ENCODE assay signal across 14 mouse cellular contexts in the genomic region with DNA sequence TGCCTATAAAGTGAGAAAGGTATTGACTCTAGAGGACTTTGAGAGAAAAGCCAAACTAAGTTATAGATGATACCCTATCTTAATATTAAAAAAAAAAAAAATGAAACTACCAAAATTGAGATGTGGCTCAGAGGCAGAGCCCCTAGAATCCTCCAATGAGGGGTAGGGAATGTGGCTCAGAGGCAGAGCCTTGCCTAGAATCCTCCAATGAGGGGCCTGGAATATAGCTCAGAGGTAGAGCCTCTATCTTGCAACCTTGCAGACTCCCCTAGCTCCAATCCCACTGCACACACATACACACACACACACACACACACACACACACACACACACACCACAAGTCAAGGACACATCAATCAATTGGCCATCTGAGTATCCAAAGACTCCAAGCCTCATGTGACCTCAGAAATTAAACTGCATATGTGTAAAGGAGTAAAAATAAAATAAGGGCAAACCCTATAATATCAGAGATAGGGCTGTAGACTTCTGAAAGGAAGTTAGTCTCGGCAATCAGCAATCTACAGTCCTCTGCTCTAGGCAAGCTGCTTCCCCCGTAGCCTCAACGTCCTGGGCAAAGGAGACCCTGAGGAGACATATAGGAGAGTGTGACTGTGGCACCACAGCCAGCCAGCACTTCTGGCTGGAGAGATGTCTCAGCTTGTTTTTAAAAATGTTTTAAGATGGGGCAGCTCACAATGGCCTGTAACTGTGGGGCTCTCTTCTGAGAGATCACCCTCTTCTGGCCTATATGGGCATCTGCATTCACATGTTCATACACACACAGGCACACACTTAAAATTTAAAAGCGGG. TPM values are rescaled to one million over a fixed set of nuclear protein-coding genes. Genes with fewer than 3 reads are reported as not detected.
DNase-seq lines count a peak whose midpoint lies in the region; ATAC-seq and TF ChIP-seq lines count a peak whose summit lies in the region.
"Had no signal": no experiment of that assay in that cellular context is flagged by ENCODE, and none has a peak within 500 bp of the region (broad histone marks: within the 10 kb centered on the region; RNA-seq: fewer than 3 reads in every experiment).

No protein-coding gene starts in this region.

- WGBS in liver, embryonic 11.5 days: 49% methylated on average over 4 of the region's 4 CpGs

- peaks cover 10% of the 10 kb centered on the region for H3K4me1 ChIP-seq in liver, embryonic 11.5 days (replicated peaks; ENCODE audit: control insufficient read depth, insufficient read depth, low read length)
- peaks cover 2 to 15% of the 10 kb centered on the region in 2 experiments for H3K4me1 ChIP-seq in ES-E14 (ENCODE audit: control insufficient read depth in 2 of 2, insufficient read depth in 2 of 2, low read length in 2 of 2, poor library complexity in 1 of 2)
- peaks cover 89% of the 10 kb centered on the region for H3K4me1 ChIP-seq in megakaryocyte, embryonic 14.5 days

- in situ Hi-C loops in ES-E14 (cut with MboI; ENCODE audit: low sequenced_read_pairs in 2 of 2, unreplicated experiment in 2 of 2): no loop called here

- no peak for DNase-seq in liver, embryonic 11.5 days (ENCODE audit: low spot score)
- DNase-seq in liver: no peak
- DNase-seq in ES-E14 (ENCODE audit: low read depth, low spot score): no peak
- DNase-seq in spleen, postnatal 4 days (ENCODE audit: low spot score in 2 of 2): no peak
- DNase-seq in adrenal gland, postnatal 36 days: no peak
- DNase-seq: cerebellum, adult 2 months had no signal

- H3K27me3 ChIP-seq in liver, embryonic 11.5 days (replicated peaks; ENCODE audit: control insufficient read depth, insufficient read depth, low read length): no peaks in the 10 kb centered on the region
- H3K27me3 ChIP-seq in megakaryocyte, embryonic 14.5 days (replicated peaks): no peaks in the 10 kb centered on the region
- H3K27me3 ChIP-seq: forebrain, embryonic 15.5 days; heart, embryonic 13.5 days; hindbrain, embryonic 15.5 days; neural tube, embryonic 13.5 days had no signal

- peak overlapping the region; percentile 0; the same call in 1 of the 2 replicates for H3K27ac ChIP-seq in liver, embryonic 11.5 days (ENCODE audit: low read depth, low read length)
- peak overlapping the region; percentile 34; the same call in 1 of the 2 replicates for H3K27ac ChIP-seq in ES-E14 (ENCODE audit: insufficient read depth, low read depth, low read length, poor library complexity, severe bottlenecking)
- H3K27ac ChIP-seq: forebrain, embryonic 15.5 days; heart, embryonic 13.5 days; hindbrain, embryonic 15.5 days; neural tube, embryonic 13.5 days had no signal

- no peak overlapping the region for H3K4me2 ChIP-seq in liver, embryonic 11.5 days
- H3K4me2 ChIP-seq: forebrain, embryonic 15.5 days; heart, embryonic 13.5 days; hindbrain, embryonic 15.5 days; neural tube, embryonic 13.5 days had no signal

- H3K36me3 ChIP-seq in liver, embryonic 11.5 days (ENCODE audit: control insufficient read depth, insufficient read depth, low read length): no peaks in the 10 kb centered on the region
- no peaks in the 10 kb centered on the region for H3K36me3 ChIP-seq in ES-E14 (ENCODE audit: control insufficient read depth, insufficient read depth, low read length, poor library complexity, severe bottlenecking)
- H3K36me3 ChIP-seq in megakaryocyte, embryonic 14.5 days (replicated peaks; ENCODE audit: low read length): peaks cover 28% of the 10 kb centered on the region
- H3K36me3 ChIP-seq: forebrain, embryonic 15.5 days; hindbrain, embryonic 15.5 days; neural tube, embryonic 13.5 days had no signal

- ATAC-seq in liver, embryonic 11.5 days (replicated peaks; ENCODE audit: low FRiP score): peak; percentile 12; the same call in 1 of the 2 replicates
- peak; percentile 46; the same call in 1 of the 2 replicates for ATAC-seq in erythroblast, adult 5-6 weeks (replicated peaks; ENCODE audit: low FRiP score, poor library complexity, severe bottlenecking)
- ATAC-seq: forebrain, embryonic 15.5 days had no signal

- H3K4me3 ChIP-seq in liver, embryonic 11.5 days (ENCODE audit: low read depth, low read length): no peak overlapping the region
- no peak overlapping the region for H3K4me3 ChIP-seq in ES-E14 (ENCODE audit: insufficient read depth in 1 of 2, low read depth in 1 of 2, low read length in 2 of 2, poor library complexity in 1 of 2, severe bottlenecking in 1 of 2)
- H3K4me3 ChIP-seq in megakaryocyte, embryonic 14.5 days (replicated peaks): peak overlapping the region; percentile 35
- H3K4me3 ChIP-seq: erythroblast, embryonic 14.5 days; forebrain, embryonic 15.5 days; heart, embryonic 13.5 days; hindbrain, embryonic 15.5 days; neural tube, embryonic 13.5 days had no signal

- no peaks in the 10 kb centered on the region for H3K9me3 ChIP-seq in liver, embryonic 11.5 days (ENCODE audit: control insufficient read depth, low read length)
- no peaks in the 10 kb centered on the region for H3K9me3 ChIP-seq in ES-E14 (ENCODE audit: control insufficient read depth, insufficient read depth, low read depth, low read length)
- no peaks in the 10 kb centered on the region for H3K9me3 ChIP-seq in megakaryocyte, embryonic 14.5 days
- H3K9me3 ChIP-seq: forebrain, embryonic 15.5 days; G1E; heart, embryonic 13.5 days; hindbrain, embryonic 15.5 days; neural tube, embryonic 13.5 days had no signal

- H3K9ac ChIP-seq in liver, embryonic 11.5 days (ENCODE audit: low read depth, low read length): no peak overlapping the region; the same call in 1 of the 2 replicates
- H3K9ac ChIP-seq in ES-E14 (ENCODE audit: insufficient read depth, low read depth, low read length, poor library complexity, severe bottlenecking): peak overlapping the region; percentile 30; the same call in 1 of the 2 replicates
- H3K9ac ChIP-seq: forebrain, embryonic 15.5 days; heart, embryonic 13.5 days; hindbrain, embryonic 15.5 days; neural tube, embryonic 13.5 days had no signal

TF ChIP-seq in ES-E14, 5 proteins besides CTCF, POLR2A, EP300 and RAD21:
- TF ChIP-seq ZC3H11A (IDR thresholded peaks at IDR 0.05; ENCODE audit: borderline replicate concordance, low read depth, low read length) (no peak), HCFC1 (IDR thresholded peaks at IDR 0.05; ENCODE audit: borderline replicate concordance, insufficient read depth, low read length) (no peak), ZNF384 (IDR thresholded peaks at IDR 0.05; ENCODE audit: low read depth, low read length) (no peak), MAFK (IDR thresholded peaks at IDR 0.05; ENCODE audit: insufficient read depth, low read depth, low read length) (no peak), CHD2 (IDR thresholded peaks at IDR 0.05; ENCODE audit: low read depth, low read length) (no peak)

RNA-seq across cellular contexts. Expression of a gene that starts 4.9 kb away (rescaled TPM):
- 12.0 and 12.4 TPM in 2 replicates for polyA plus RNA-seq in liver, embryonic 11.5 days (2014; fragmentation: Nextera tagmentation; extraction: Ambion mirVana)
- total RNA-seq in ES-E14 (2012; rRNA removed): 9.8 and 11.4 TPM in 2 replicates
- 1.3 and 5.2 TPM in 2 replicates for total RNA-seq in erythroblast, adult 5-6 weeks (2015; ENCODE audit: low replicate concordance)
- total RNA-seq in erythroblast, adult 5-6 weeks (2017; ENCODE audit: low replicate concordance): 0.34 and 7.0 TPM in 2 replicates
- 91.5 and 106 TPM in 2 replicates for polyA plus RNA-seq in megakaryocyte, embryonic 14.5 days (2012; ENCODE audit: insufficient read depth, low replicate concordance)
- total RNA-seq in adrenal gland, postnatal 36 days (2021): 10 to 100 TPM; 18.1 to 20.5 TPM

RNA-seq across cellular contexts. Expression of a gene that starts 5.2 kb away (rescaled TPM):
- polyA plus RNA-seq in liver, embryonic 11.5 days (2014; fragmentation: Nextera tagmentation; extraction: Ambion mirVana): 60.9 and 63.0 TPM in 2 replicates
- 94.2 and 106 TPM in 2 replicates for total RNA-seq in ES-E14 (2012; rRNA removed)
- total RNA-seq in erythroblast, adult 5-6 weeks (2015; ENCODE audit: low replicate concordance): 10.4 and 20.7 TPM in 2 replicates
- total RNA-seq in erythroblast, adult 5-6 weeks (2017; ENCODE audit: low replicate concordance): 15.5 and 22.2 TPM in 2 replicates
- polyA plus RNA-seq in megakaryocyte, embryonic 14.5 days (2012; ENCODE audit: insufficient read depth, low replicate concordance): 150 and 186 TPM in 2 replicates
- 10 to 100 TPM; 50.5 to 65.3 TPM for total RNA-seq in adrenal gland, postnatal 36 days (2021)

RNA-seq across cellular contexts. Expression of a gene that starts 14.7 kb away (rescaled TPM):
- polyA plus RNA-seq in liver, embryonic 11.5 days (2014; fragmentation: Nextera tagmentation; extraction: Ambion mirVana): 7.3 and 8.7 TPM in 2 replicates
- total RNA-seq in ES-E14 (2012; rRNA removed): 32.3 and 37.5 TPM in 2 replicates
- total RNA-seq in erythroblast, adult 5-6 weeks (2015; ENCODE audit: low replicate concordance): 3.3 and 6.1 TPM in 2 replicates
- 0.60 and 0.70 TPM in 2 replicates for total RNA-seq in erythroblast, adult 5-6 weeks (2017; ENCODE audit: low replicate concordance)
- polyA plus RNA-seq in megakaryocyte, embryonic 14.5 days (2012; ENCODE audit: insufficient read depth, low replicate concordance): 63.6 and 73.6 TPM in 2 replicates
- 10 to 100 TPM; 47.7 to 59.7 TPM for total RNA-seq in adrenal gland, postnatal 36 days (2021)

RNA-seq across cellular contexts. Expression of a gene that starts 24.6 kb away (rescaled TPM):
- polyA plus RNA-seq in liver, embryonic 11.5 days (2014; fragmentation: Nextera tagmentation; extraction: Ambion mirVana): 146 and 163 TPM in 2 replicates
- total RNA-seq in ES-E14 (2012; rRNA removed): 137 and 207 TPM in 2 replicates
- 1.3 and 2.5 TPM in 2 replicates for total RNA-seq in erythroblast, adult 5-6 weeks (2015; ENCODE audit: low replicate concordance)
- 6.7 and 7.5 TPM in 2 replicates for total RNA-seq in erythroblast, adult 5-6 weeks (2017; ENCODE audit: low replicate concordance)
- 1.7 TPM in 1 of 2 replicates, not detected in the other for polyA plus RNA-seq in megakaryocyte, embryonic 14.5 days (2012; ENCODE audit: insufficient read depth, low replicate concordance)
- total RNA-seq in adrenal gland, postnatal 36 days (2021): 10 to 100 TPM; 32.2 to 38.3 TPM
- total RNA-seq: G1E had no signal

RNA-seq across cellular contexts. Expression of a gene that starts 36.3 kb away (rescaled TPM):
- 33.2 and 33.8 TPM in 2 replicates for polyA plus RNA-seq in liver, embryonic 11.5 days (2014; fragmentation: Nextera tagmentation; extraction: Ambion mirVana)
- total RNA-seq in ES-E14 (2012; rRNA removed): 10.6 and 15.1 TPM in 2 replicates
- total RNA-seq in erythroblast, adult 5-6 weeks (2015; ENCODE audit: low replicate concordance): 2.5 and 7.3 TPM in 2 replicates
- 10.3 and 11.4 TPM in 2 replicates for total RNA-seq in erythroblast, adult 5-6 weeks (2017; ENCODE audit: low replicate concordance)
- polyA plus RNA-seq in megakaryocyte, embryonic 14.5 days (2012; ENCODE audit: insufficient read depth, low replicate concordance): 28.9 and 70.0 TPM in 2 replicates
- total RNA-seq in adrenal gland, postnatal 36 days (2021): 100 to 1,000 TPM; 116 to 138 TPM
- total RNA-seq: G1E had no signal
- polyA plus RNA-seq: G1E had no signal
